Mouse (Mus musculus): ENCODE measurements around the gene Bsn.
"Not testable (repeated sequence)": the region's sequence is repeated elsewhere in the genome, so short reads cannot be mapped to it uniquely, and the experiment has no call there.

Gene Bsn

DNA sequence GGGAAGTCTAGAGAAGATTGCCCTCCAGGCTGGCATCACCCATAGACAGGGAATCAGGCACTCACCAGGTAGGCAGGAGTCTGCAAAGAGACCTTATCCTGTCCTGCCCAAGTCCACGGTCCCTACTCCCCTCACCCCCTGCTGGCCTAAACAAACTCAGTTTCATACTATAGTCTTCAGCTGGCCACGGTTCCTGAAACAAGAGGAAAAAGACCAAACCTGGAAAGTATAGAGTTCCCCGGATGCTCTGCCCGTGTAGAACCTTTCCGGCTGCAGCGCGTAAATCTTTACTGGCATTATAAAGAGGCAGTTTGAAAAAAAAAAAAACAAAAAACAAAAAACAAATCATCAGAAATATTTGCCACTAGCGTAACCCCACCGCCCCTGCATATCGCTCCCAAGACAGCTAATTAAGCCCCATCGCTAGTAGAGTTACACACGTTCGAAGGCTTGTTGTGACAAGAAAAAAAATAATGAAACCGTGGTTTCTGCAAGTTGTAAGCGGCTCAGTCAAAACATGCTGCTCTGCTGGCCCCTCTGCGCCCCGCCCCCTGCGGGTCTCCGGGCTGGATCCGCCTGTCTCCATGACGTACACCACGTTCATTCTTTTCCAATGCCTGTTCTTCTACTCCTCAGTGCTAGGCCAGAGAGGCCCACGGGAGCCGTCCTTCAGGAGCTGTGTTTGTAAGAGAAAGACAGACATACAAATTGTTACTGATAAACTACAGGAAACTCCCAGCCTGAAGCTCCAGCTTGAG lies 6.9 kb upstream of the Bsn start:
- peak; percentile 20 to 51 for DNase-seq

DNA sequence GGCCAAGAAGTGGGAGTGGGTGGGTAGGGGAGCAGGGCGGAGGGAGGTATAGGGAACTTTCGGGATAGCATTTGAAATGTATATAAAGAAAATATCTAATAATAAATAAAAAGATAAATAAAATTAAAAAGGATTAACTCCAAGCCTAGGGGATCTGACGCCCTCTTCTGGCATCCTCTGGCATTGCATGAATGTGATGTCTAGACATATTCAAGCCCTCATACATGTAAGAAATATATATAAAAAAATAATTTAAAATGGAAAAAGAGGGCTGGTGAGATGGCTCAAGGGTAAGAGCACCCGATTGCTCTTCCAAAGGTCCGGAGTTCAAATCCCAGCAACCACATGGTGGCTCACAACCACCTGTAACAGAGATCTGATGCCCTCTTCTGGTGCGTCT lies 6.0 kb upstream of the Bsn start:
- DNase-seq = not testable (repeated sequence)

DNA sequence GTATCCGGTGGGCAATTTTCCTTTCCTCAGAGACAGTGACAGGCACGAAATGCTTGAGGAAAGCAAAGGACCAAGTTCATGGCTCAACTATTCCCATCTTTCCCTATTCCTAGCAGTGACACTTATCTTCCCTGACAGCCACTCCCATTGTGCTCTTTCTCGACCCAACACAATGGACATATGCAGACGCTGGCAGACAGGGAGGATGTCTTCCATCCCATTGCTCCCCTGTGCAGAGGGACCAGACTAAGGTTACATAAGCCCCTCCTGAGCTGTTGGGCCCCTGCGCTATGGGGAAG lies 747 bp downstream of the Bsn start:
- DNase-seq = no peak

DNA sequence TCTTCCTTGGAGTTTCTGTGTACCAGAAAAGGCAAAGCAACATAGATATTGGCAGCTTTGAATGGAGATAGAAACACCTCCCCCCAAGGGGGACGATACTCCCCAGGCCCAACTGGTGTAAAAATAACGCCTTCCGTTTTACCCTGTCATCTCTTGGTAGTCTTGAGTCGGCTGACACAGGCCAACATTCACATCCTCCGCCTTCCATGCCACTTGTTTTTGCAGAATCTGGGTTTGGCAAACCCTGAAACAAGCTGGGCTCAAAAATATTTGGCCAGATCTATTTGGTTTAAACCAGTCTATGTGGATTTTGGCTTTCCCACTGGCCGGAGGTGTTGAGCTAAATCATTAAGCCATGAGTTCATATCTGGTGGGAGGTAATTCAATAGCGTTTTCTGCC lies 1.2 kb downstream of the Bsn start:
- DNase-seq = no peak

DNA sequence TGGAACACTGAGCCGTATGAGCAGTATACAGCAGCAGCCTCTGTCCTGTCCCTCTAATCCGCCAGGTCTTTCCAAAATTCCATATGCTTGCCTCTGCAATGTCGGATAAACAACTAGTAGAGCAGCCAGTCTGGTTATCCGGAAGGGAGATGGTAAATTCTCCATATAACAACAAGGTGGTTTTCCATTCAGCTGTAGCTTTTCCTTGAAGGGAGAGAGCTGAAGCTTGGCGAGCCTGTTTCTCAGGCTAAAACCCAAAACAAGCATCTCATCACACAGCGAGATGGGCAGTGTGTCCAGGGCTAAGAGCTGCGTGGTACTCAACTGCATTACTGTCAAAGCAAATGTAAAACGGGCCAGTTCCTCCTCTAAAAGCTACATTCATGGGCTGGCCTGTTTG lies 1.7 kb downstream of the Bsn start:
- DNase-seq = no peak

DNA sequence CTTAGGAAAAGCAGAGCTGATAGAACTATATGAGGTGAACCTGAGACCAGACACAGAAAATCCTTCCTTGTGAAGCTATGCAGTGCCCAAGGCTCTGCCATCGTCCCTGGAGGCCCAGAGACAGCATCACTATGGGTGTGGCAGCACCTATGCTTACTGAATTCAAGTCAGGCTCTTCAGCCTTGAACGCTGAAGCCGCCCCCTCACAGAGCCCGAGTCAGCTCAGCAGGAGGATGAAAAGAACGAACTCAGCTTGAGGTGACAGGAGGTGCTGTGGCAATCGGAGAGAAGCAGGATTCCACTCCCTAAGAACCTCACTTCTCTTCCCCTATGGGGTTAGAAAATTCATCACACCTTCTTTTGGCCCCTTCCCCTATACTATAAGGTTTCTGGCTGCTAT lies 2.6 kb downstream of the Bsn start:
- no peak for DNase-seq

DNA sequence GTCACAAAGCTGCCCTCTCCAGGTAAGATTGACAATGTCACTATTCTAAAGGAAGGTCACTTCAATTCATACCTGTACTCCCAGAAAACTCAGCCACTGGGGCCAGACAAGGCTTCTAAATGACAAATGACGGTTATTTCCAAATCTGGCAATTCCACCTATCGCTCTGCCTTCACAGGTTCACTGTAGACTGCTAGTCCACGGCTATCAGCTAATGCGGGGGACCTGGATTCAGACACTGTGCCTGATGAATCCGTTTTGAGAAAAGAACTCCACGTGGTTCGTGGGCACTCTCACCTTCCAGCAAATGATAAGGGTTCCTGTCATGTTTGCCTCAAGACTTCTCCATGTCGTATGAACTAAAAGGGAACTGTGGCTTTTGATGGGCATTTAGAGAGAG lies 4.4 kb downstream of the Bsn start:
- no peak for DNase-seq

DNA sequence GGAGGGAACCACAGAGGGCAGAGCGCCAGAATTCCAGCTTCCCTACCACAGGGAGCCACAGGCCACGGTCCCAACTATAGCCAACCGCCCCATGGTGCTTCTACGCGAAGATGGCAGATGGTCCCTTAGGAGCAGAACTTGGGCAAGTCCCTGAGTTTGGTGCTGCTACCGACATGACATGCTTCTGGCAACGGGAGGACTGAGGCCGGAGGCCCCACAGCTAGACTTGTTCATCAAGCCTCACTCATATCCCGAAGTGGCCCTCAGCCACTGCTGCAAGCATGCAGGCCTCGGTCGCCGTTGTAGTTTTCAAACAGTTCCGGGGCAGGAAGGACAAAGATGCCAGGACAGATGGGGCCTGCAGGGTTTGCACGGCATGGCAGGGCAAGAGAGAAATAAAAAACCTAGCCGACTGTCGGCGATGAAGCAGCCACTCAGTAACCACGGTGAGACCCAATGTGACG lies 6.6 kb downstream of the Bsn start:
- DNase-seq = no peak

DNA sequence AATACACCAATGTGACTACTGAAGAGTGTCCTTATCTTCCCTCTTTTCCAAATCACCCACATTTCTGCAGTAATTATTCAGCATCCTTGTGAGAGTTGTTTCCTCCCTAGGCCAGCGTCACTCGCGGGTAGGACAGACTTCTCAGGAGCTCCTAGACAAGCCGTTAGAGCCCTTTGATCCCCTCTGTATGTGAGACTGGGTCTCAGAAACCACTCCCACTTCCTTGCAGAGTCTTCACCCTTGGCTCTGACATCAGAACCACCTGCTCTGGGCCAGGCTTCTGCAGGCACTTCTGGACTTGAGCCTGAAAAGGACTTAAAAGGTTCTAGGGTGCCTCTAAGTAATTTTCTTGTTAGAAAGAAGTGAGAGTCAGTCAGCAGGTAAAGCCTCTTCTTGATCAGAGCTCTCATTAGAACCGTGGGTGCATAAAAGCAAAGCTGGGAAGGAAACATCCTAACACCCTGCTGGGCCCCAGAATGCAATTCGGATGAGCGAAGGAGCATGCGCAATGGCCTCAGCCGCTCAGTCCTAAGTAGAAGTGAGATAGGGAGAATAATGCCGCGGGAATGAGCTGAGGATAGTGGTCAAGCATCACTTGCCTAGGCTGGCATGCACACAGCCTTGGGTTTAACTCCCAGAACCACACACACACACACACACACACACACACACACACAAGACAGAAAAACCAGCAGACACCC lies 7.2 kb downstream of the Bsn start:
- no peak for DNase-seq

DNA sequence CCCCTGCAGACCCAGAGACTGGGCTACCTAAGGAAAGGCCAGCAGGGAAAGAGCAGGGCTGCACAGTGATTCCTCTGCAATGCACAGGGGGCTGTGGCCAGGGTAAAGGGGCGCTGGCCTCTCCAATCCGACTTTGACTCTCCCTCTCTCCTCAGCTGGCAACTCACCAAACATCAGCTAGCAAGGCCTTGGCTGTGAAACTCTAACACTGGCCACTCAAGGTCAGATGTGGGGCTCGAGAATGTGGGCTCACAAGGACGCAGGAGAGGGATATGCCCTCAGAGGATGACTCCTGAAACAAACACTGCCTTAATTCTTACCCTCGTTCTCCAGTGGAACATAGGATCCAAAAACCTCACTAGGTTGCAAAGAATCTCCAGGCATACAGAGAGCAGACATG lies 11.8 kb downstream of the Bsn start:
- no peak for DNase-seq

DNA sequence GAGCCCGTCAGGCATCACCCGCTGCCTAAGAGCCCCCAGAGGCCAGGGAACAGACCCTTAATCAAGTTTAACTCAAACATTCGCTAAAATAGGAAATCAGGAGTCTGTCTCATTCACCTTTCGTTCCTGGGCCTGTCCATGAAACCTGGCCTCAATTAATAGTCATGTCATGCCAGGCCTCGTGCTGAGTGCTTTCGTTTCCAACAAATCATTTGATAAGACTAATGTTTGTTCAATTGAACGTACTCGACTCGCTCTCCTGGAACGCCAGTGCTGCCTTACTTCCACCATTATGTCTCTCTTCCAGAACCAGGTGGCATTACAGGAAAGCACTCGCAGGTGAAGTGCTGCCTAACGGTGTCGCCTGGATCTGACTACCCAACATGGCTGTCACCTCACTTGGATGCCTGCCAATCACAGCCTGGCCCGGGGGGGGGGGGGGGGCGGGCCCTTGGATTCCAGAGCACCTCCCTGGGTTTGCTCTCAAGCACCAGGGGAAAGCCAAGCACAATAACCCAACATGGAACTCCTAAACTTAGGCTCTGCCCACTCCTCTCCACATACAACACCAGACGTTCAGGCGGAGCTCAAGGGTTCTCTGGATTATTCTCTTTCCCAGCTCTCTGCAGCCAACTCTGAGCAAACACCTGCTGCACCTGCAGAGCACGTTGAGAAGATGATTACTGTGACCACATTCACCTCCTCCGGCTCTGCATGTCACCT lies 14.9 kb downstream of the Bsn start:
- DNase-seq = no peak

DNA sequence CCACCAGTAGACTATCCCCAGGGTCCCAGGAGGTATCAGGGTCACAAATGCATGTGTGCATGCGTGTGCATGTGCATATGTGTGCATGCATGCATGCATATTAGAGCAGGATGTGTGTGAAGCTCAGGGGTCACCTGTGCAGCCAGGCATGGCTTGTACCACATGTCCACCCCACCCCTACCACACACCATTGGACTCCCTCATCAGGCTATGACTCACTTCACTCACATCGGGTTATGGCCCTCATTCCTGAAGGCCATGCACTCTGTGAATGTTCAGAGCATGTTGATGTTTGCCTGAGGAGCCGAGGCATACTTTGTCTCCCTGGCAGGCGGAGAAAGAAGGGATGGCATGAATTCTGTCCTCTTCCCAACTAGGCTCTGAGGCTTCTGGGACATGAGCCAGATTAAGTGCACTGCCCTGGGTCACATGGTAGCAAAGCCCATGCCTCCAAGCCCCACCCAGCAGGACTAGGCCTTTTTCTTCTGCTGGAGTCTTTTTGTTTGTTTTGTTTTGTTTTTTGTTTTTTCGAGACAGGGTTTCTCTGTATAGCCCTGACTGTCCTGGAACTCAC lies 17.3 kb downstream of the Bsn start:
- DNase-seq = no peak

DNA sequence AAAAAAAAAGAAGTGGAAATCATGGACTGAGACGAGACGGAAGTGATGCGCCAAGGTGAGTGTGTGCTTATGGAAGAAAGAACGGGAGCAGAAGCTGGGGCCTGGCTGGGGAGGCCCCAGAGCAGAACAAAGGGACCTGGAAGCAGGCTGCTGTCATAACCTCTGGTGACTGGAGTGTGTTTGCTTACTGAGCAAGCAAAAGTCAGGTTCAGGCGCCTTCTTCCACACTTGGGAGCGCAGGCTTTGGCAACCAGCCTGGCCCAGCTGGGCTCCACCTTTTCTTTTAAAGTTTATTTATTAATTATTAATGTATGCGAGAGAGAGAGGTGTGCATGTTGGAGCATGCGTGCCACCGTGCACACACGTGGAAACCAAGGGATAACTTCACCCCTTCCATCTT lies 20.4 kb downstream of the Bsn start:
- DNase-seq = peak; percentile 28 to 59

DNA sequence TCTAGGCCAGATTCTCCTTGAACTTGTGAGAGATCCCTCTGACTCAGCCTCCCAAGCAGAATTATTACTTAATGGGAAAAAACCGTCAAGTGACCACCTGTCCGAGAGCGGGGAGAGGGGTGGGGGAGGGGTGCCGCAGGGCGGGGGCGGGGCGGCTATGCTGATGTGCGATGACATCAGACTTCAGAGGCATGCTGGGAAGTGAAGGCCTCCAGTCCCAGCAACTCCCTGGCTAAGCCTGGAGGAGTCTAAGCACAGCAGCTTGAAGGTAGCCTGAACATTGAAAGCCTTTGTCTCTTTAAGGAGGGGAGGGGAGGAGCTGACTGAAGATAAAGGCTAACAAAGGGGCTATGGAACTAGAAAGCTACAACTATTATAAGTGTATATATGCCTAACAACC lies 25.0 kb downstream of the Bsn start:
- no peak for DNase-seq

DNA sequence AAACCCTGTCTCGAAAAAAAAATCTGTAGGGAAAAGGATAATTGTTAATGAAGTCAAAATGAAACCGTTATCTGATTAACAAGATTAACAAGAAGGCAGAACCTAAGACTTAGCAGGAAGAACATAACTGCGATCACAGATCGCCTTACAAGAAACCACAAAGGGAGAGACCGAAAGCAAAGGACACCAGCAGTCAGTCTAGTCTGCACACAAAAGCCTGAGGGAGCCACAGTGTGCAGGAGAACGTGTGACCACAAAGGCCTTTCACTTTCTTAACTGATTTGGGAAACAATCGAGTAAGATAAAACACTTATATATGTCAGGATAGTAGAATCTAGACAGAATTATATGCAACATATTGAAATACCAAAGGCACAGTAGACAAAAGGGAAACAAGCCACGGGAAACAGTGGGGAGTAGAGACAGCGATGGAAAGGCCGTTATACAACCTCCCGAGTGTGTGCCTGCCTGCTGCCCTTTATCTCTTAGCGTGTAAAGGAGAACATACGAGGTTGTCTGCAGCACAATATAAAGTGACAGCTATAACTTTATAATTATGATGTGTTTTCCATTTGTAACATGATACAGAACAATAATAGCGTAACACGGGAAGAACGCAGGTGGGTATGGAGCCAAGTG lies 26.4 kb downstream of the Bsn start:
- no peak for DNase-seq

DNA sequence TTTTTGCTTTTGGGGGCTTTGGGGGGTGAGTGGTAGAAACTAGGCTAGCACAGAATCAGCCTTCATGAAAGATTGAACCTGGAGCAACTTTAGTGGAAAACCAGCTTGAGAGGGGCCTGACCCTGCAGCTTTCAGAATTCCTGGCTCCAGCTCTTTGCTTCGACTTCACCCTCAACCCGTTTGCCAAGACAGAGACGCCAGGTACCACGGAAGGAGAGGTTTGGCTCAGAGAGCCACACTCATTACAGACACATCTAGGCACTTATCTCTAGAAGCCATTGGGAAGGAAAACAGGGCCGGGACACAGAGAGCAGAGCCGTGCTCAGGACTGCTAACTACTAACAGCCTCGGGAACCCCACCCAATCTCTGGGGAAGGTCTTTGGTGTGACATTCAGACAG lies 32.3 kb downstream of the Bsn start:
- no peak for DNase-seq

DNA sequence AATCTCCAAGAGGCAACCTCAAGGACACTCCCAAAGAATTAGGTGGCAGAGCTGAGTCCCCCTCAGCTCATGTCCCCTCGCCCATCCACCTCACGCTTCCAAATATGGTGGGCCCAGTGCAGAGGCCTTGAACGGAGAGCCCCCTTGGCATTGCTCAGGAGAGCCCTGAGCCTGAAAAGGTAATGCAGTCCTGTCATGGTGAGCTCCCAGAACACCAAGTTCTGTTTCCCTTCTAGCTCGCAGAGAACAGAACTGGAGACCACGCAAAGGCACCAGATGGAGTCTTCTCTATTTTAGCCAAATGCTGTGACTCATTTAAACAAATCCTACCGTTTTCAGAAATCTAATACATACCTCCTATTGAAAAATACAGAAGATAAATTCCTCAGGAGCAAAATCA lies 32.7 kb downstream of the Bsn start:
- DNase-seq = no peak

DNA sequence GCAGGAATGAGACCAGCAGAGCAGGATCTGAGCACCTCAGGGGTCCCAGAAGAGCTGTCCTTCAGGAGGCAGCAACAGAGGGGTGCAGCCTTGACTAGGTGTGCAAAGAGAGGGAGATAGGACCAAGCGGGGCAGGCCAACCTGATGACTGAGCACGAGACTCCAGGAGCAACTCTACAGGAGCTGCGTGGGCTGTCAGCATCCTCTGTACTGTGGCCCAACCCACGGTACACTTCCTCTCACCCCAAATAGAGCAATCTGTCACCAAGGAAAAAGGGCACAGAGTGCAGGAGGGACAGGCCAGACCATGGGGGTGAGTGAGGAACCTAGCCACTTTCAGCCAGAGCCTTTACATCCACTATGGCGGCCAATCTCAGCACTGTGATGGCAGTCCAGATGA lies 33.4 kb downstream of the Bsn start:
- no peak for DNase-seq

DNA sequence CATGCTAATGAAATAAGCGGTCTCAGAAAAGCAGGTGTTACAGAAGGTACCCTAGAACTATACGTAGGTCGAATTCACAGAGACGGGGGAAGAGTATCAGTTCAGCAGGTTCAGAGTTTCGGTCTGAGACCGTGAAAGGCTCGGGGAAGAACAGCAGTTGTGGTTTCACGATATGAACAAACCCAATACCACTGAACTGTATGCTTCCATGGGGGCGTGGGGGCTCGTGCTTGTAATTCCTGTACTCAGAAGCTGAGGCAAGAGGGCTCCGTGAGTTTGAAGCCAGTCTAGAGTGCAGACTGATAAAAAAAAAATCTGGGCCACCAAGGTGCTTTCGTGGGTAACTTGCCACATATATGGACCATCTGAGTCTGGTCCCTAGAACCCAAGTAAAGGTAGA lies 35.4 kb downstream of the Bsn start:
- DNase-seq = no peak

DNA sequence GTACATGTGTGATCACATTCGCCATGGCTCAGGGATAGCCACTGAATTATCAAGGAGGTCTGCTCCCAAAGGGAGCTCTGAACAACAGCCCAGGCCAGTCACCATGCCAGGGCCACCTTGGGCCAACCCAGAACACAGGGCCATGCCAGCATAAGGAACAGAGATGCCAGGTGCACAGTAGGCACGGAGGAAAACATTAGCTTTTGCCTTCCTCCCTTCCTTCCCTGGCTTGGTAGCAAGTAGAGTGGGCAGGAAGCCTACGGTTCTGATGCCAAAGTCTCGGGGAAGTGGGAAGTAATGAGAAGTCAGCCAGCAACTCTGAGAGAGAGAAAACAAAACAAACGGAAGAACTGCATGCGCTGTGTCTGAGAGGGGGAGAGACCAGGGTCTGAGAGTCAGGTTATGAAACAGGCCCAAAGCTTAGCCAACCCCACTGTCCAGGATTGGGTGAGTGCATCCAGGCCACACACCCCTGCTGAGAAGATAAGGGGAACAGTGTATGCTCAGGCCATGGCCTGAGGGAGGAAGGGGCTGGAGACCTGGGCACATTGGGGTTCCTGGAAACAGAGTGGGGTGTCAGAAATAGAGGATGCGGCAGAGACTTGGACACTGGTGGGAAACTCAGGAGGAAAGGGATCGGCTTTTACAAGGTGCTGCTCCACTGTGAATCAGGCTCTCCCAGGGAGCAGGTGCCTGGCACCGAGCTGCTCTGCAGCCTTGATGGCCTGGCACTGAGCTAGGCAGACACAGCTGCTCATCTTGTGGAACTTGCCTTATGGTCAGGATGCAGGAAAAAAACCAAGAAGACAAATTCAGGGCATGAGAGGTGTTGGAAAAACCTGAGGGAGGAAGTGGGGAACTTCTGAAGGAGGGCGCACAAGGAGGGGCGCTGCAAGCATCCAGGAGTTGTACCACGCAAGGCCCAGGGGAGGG lies 36.4 kb downstream of the Bsn start:
- no peak for DNase-seq

DNA sequence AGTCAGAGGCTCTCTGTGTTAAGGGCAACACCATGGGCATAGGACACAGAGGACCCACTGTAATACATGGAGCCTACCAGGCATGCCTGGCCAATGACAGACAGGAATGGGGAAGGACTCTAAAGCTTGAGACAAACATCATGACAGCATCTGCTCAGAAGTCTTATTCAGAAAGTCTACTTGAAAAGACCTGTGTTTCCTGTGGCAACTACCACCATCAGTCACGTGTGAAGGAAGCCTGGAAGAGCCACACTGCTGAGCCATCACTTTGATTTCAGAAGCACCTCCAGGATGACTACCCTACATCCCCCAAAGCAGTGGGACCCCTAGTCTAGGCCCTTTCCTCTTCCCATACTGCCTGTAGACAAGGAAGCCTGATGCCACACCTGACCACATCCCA lies 39.7 kb downstream of the Bsn start:
- DNase-seq = no peak

DNA sequence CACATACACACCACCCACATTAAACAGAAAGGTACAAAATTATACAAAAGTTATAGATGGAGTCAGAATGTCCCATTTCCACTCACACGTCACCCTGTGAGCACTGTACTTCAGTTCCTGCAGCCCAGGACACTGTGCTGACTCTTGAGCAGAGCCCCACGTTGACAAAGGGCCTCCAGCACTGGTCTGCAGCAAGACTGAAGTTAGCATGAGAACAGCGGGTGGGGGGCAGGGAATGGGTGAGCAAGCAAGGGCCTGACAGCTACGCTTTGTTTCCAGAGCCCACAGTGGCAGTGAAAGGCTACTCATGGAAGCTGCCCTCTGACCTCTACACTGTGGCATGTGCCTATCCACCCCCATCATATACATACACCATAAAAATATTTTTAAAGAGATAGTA lies 40.4 kb downstream of the Bsn start:
- no peak for DNase-seq

Measured in lung, postnatal 4 days (tissue).